Mouse (Mus musculus) adrenal gland, postnatal 10 days (tissue): ENCODE results near the gene D17H6S53E. TPM values are rescaled to one million over a fixed set of nuclear protein-coding genes. Genes with fewer than 3 reads are reported as not detected.

Experiments used
- DNase-seq: peaks from one replicate; pipeline ENCODE4 v3.0.0; 2021; ENCODE audit warnings: mixed read lengths
- long read RNA-seq, 2 experiments: library from polyadenylated mRNA; stranded (forward); transcript quantifications; one replicate each; pipeline ENCODE4 v2.0.0; 2021
- total RNA-seq, 2 experiments: library from RNA; stranded (reverse); gene quantifications; 2 replicates each; pipeline ENCODE4 v1.2.3; 2021

The D17H6S53E gene
- total RNA-seq: 10 to 100 TPM; 26.0 to 28.5 TPM
- long read RNA-seq, experiment 1, partial matches to known transcripts: 0 of 10 reads
- long read RNA-seq, experiment 1, other reads (novel, unspliced or antisense): 5 of 10 reads
- long read RNA-seq, experiment 2, partial matches to known transcripts: 0 of 2 reads
- long read RNA-seq, experiment 2, other reads (novel, unspliced or antisense): 2 of 2 reads

- DNase-seq: peak; percentile 88
Measured at GRCm38 (mm10) chr17:35126206-35126611, at the start of gene D17H6S53E. Gene D17H6S53E (plus strand): TSS chr17:35126373.

- DNase-seq: no peak
Measured at GRCm38 (mm10) chr17:35076507-35077176, 49.5 kb upstream of the D17H6S53E start, which contains the start of gene Ly6g6e. Gene Ly6g6e (plus strand): TSS chr17:35076902.

GRCm38 (mm10) chr17:35077285-35077684 lies 48.9 kb upstream of the D17H6S53E start:
- no peak for DNase-seq

DNA sequence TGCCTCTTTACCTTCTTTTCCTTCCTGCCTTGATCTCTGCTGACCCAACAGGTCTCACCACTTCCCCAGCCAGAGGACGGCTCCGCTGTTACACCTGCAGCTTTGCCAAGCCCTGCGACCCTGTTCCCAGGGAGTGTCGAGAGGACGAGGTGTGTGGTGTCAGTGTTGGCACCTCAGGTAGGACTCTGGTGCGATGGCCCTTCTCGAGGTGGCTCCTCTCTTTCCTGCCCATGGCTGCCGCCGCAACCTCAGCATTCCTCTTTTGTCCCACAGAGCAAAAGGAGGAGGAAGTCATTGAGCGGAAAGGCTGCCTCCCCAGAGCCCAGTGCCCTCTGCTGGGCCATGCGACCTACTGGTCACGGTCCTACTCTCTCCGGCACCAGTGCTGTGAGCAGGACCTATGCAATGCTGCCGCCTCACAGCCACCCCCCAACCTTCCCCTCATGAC lies 48.4 kb upstream of the D17H6S53E start, which contains the start of gene Ly6g6d:
Gene Ly6g6d (minus strand): TSS at position 280 of the 448 bp plus-strand sequence.
- peak; percentile 53 for DNase-seq

GRCm38 (mm10) chr17:35079778-35080177 lies 46.4 kb upstream of the D17H6S53E start:
- no peak for DNase-seq

DNA sequence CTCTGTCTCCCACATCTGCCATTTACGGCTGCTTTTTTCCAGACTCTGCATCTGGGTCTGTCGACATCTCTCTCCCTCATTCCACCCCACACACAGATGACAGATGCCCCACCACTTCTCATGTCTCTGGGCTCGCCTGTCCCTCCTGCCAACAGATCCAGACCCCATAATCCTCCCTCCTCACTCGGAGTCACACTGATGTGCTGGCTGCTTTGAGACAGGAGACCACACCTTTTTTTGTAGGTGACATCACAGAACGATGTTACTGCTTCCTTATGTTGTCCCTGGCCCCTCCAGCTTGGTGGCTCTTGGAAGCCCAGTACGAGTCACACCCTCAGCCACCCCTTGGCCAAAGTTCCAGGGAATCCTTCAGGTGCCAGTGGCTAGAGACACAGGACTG lies 45.9 kb upstream of the D17H6S53E start:
- no peak for DNase-seq

DNA sequence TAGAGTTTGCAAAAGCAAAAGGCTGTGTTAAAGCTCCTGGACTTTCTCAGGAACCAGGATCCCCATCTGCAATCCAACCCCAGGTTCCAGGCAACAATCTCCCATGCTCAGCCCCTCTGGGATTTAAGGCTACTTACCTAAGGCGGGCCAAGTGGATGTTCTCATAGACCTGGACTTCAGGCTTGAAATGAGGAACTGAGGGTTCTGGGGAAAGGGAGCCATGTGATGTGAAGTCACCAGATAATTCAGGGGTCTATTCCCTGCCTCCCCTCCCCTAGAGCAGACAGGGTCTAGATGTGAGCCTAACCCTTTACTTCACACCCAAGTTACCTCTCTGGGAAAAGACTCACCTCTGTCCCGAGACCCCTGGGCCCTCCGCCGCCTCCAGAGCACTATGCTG lies 45.5 kb upstream of the D17H6S53E start:
- no peak for DNase-seq

DNA sequence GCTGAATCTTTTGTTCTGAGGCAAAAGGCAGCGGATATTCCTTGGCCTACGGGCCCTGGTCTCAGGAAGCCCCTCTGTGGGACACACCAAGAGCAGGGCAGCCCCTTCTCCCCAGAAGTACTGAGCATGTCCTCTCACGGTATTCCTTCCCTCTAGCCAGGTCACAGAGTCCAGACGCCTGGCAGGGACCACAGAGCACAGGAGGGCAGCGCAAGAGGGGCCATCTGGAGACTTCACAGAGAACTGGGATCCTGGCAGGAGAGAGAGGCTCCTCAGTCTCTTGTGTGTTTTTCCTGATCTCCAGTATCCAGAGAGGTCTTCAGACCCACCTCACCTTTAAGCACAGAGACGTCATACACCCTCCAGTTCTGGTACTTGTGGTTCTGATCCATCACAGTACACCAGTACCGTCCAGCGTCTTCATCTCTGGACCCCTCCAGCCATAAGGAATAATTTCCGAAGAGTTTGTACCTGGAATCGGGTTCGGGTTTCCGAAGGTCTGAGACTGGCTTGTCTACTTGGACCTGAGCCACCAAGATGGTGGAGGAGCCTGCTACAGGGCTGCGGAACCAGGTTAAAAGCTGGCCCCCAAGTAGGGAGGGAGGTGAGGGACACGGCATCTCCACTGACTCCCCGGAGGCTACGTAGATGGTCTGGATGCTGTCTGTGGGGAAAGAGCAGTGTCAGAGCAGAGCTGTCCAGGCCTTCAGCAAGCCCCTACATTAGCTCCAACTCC lies 43.2 kb upstream of the D17H6S53E start:
- DNase-seq: no peak

GRCm38 (mm10) chr17:35083929-35084497 lies 42.2 kb upstream of the D17H6S53E start:
- no peak for DNase-seq

DNA sequence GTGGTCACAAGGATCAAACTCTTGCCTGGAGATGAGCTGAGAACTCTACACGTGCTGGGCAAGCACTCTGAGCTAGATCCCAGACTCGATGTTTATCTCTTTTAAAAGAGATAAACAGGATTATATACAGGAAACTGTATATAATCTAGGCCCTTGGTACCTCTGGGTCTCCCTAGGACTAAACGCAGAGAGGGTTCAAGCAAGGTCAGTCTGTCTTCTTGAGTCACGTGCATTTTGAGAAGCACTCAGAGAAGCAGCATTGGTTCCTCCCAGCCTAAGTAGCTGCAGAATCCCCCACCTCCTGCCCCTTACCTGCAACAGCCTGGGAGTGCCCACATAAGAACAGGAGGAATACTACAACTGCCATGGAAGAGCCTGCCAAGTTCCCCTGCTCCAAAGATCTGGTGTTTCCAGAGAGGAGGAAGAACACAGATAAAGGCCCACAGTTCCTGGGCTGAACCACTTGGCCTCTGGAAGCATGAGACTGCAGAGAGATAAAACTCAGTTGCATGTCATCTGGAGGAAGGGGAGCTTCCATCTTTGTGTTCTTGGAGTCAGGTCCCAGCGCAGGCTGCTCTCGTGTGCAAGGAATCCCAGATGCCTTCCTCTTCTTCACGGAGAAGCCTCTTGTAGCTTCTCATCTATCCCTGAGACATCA lies 40.8 kb upstream of the D17H6S53E start, which contains the start of gene Ly6g6f:
Gene Ly6g6f (minus strand): TSS at position 403 of the 658 bp plus-strand sequence.
- DNase-seq: no peak

DNA sequence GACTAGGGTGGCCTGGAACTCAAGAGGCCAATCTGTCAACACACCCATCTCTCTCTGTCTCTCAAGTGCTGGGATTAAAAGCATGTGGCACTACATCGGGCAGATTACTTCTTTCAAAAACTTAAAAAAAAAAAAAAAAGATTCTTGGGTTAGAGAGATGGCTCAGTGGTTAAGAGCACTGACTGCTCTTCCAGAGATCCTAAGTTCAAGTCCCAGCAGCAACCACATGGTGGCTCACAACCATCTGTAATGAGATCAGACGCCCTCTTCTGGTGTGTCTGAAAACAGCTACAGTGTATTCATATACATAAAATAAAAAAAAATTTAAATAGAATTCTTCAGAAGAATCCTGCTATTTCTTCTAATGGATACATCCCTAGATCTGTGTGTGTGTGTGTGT lies 38.0 kb upstream of the D17H6S53E start:
- no peak for DNase-seq

DNA sequence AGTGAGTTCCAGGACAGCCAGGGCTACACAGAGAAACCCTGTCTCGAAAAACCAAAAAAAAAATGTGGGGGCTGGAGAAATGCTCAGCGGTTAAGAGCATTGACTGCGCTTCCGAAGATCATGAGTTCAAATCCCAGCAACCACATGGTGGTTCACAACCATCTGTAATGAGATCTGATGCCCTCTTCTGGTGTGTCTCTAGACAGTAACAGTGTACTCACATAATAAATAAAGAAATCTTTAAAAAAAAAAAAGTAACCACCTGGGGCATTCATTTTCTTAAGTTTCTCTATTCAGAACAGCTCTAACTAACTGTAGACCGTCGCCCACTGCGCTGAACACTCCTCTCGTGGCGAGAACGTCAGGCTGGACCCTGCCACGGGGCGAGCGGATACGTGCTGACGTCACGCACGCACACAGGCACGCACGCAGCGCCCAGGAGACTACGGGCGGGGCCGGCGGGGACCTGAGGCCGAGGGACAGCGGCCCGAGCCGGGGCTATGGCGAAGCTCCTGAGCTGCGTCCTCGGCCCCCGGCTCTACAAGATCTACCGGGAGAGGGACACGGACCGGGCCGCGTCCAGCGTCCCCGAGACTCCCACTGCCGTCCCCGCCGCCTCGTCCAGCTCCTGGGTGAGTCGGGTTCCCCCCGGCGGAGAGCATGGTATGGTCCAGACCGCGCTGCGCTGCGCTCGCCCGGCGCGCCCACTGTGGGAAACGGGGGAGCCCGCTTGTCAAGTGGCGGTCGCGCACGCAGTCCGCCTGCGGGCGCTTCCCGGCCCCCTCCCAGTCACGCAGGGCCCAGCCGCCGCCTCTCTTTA lies 37.1 kb upstream of the D17H6S53E start, which contains the start of gene Abhd16a:
Gene Abhd16a (plus strand): TSS at position 439 of the 820 bp plus-strand sequence.
- DNase-seq: peak; percentile 95

DNA sequence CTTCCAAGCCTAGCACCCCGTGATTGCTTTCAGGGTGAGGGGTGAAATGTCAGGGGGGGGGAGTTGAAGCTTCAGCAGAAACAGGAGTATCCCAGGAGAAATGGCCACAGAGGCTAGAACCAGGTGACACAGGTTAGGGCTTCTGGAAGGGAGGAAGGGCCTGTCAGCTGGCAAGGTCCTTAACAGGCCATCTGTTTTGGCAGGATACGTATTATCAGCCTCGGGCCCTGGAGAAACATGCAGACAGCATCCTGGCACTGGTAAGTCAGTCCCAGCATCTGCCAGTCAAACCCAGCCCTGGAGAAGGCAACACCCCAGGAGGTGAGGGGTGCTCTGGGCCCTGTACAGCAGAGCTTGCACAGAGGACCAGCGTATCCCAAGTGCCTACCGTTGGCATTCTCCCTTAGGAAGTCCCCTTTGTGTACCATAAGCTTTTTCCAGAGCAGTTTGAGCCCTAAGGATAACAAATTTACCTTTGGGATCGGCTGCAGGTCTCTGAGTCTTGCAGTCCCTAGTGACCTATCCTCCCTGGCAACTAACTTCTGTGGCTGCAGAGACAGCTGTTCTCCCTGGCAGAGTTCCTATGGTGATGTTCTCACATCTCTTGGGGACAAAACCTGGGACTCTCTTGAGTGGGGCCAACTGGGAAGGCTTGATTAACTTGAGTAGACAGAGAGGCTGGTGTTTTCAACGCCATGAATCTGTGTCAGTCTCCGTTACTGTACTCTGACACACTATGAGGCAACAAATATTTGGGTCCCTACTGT lies 35.8 kb upstream of the D17H6S53E start:
- DNase-seq: peak; percentile 43

DNA sequence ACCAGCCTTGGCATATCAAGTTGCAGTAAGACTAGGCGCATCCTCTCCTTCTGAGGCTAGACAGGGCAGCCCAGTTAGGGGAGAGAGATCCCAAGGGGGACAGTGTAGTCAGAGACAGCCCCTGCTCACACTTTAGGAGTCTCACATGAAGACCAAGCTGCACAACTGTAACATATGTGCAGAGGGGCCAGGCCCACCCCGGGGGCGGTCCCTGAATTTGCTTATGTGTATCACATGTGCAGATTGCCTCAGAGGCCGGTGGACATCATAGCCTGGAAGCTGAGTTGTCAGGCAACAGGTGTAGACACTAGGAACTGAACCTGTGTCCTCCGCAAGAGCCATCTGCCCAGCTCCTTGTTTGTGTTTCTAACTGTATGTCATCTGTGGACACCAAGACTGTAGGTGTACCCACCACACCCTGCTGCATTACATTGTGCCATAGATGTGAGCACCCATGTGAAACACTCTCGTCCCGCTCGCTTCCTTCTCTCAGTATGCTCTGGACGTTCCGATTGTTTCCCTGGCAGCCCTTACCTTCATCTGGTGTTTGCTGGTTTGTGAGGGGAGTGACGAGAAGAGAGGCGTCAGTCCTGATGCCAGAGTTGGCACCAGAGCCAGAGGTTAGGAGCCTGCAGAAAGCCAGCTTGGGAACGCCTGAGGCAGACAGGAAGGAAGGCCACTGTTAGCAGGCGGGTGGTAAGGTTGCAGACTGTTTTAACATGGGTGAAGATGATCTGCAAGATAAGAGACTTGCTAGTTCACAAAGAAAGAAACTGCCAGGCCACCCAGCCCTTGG lies 33.6 kb upstream of the D17H6S53E start:
- no peak for DNase-seq

DNA sequence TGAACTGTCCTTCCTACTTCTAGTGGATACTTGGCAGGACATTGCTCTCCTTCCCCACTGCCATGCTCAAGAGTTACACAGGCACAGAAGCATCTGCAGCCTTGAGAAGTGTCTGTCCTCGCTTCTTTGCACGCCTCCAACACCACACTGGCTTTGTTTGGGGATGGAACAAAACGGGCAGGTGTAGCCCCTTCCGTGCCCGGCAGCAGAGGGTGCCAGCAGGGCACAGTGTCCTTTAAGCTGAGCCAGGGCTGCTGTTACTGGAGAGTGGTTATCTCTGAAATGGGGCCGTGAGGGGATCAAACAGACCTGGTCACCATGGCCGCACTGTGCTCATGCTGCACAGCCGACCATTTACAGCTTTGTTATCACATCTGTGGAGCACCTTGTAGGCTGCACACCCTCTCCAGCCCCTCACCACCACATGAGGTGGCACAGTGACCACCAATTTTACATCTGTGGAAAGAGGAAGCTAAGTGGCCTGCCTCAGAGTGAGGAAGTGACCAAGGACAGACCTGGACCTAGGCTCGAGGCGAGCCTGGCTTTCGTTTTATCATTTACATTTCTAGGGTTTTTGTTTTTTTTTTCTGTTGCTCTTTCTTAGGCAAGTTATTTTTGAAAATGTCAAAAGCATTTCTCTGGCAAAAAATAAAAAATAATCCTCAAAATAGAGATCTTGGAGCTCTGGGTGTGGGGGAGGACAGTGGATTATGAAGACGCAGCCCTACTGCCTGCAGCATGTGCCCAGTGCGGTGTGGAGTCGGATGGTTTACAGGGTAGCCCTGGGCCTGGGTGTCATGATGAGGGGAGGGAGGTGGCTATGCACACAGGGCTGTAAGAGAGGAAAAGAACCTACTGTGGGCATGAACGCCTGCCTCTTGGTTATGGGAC lies 31.5 kb upstream of the D17H6S53E start:
- DNase-seq: no peak

GRCm38 (mm10) chr17:35096597-35096996 lies 29.6 kb upstream of the D17H6S53E start:
- DNase-seq: no peak

GRCm38 (mm10) chr17:35097164-35097655 lies 29.0 kb upstream of the D17H6S53E start:
- DNase-seq: peak; percentile 34

GRCm38 (mm10) chr17:35100196-35100765 lies 25.9 kb upstream of the D17H6S53E start:
- DNase-seq: no peak
